Mouse (Mus musculus) B cell, adult (primary cell): ENCODE results near the gene Fam50b. TPM values are rescaled to one million over a fixed set of nuclear protein-coding genes. Genes with fewer than 3 reads are reported as not detected.

Experiments
- total RNA-seq: library from RNA; stranded (reverse); gene quantifications from 4 replicates; pipeline ENCODE4 v1.2.4, GENCODE M21; 2023; ENCODE audit not compliant: inconsistent age

Gene Fam50b
- not detected in 4 replicates for total RNA-seq

DNA sequence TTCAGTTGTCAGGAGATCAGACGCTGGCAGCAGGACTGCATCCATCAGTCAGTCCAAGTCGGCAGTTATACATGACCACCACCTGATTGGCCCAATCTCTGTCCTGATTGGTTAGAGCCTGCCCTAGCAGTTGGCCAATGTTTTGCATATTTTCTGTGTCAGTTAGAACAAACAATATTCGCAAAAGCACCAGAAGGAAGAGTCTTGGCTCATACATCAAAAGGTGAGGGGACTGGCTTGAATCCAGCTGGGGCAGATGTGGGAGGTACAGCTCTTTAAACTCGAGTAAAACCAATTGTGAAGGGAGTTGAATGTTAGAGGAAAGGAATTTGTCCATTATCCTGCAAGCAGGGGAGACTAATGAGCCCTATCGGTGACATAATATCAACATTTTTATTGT lies at the start of gene Fam50b:
TSS of gene Fam50b (plus strand) at position 165 of the 400 bp plus-strand sequence.

Other genes with a start within 250 kb of the Fam50b start
- gene Pxdc1, start 81.4 kb upstream of the Fam50b start, total RNA-seq, result 159 to 173 TPM (median 167 TPM) in 4 replicates
- 170 to 188 TPM (median 177 TPM) in 4 replicates for gene Prpf4b, start 140.5 kb downstream of the Fam50b start, total RNA-seq
- gene Fam217a, start 189.5 kb downstream of the Fam50b start, total RNA-seq, result not detected in 4 replicates
- not detected in 4 replicates for gene 4933417A18Rik, start 189.6 kb downstream of the Fam50b start, total RNA-seq
- gene Eci3, start 229.0 kb downstream of the Fam50b start, total RNA-seq, result not detected in 4 replicates